Mouse (Mus musculus) forebrain, embryonic 12.5 days (tissue): ENCODE data around the gene Dlx2. TPM values are rescaled to one million over a fixed set of nuclear protein-coding genes. Genes with fewer than 3 reads are reported as not detected.
A peak's percentile ranks its signal among the peaks of the same experiment; 100 is the strongest.

Experiments used
- ATAC-seq: fragments of 200-750 bp; cut with Nextera tagmentation; 2 replicates; pipeline ENCODE4 v1.8.0; 2017; ENCODE audit warnings: moderate TSS enrichment; ENCODE audit not compliant: low FRiP score
- H3K27ac ChIP-seq: fragments of 300-500 bp; sonication (generic); 2 replicates; pipeline ENCODE4 v1.5.1; 2016; ENCODE audit warnings: mild to moderate bottlenecking
- H3K27me3 ChIP-seq: fragments of 300-500 bp; sonication (generic); 2 replicates; pipeline ENCODE4 v1.6.1; 2016; ENCODE audit warnings: mild to moderate bottlenecking
- H3K36me3 ChIP-seq: fragments of 300-500 bp; sonication (generic); replicated peaks from 2 replicates; pipeline ENCODE4 v1.6.1; 2016; ENCODE audit warnings: mild to moderate bottlenecking
- H3K4me1 ChIP-seq: fragments of 300-500 bp; sonication (generic); 2 replicates; pipeline ENCODE4 v1.6.1; 2016
- H3K4me2 ChIP-seq: fragments of 300-500 bp; sonication (generic); 2 replicates; pipeline ENCODE4 v1.6.1; 2016; ENCODE audit warnings: mild to moderate bottlenecking, moderate library complexity
- H3K4me3 ChIP-seq: fragments of 300-500 bp; sonication (generic); replicated peaks from 2 replicates; pipeline ENCODE4 v1.5.1; 2016; ENCODE audit warnings: mild to moderate bottlenecking
- H3K9ac ChIP-seq: fragments of 300-500 bp; sonication (generic); 2 replicates; pipeline ENCODE4 v1.6.1; 2016; ENCODE audit warnings: mild to moderate bottlenecking
- H3K9me3 ChIP-seq: fragments of 300-500 bp; sonication (generic); 2 replicates; pipeline ENCODE4 v1.6.1; 2016
- WGBS: fragments of 180-500 bp; shearing (Covaris S2); methylation state at CpG from one replicate; pipeline ENCODE4 v1.1.7; 2016; 5-methylcytosine and 5-hydroxymethylcytosine counted together
- polyA plus RNA-seq: library from polyadenylated mRNA; unstranded; fragments of >200 nt; fragmentation: Nextera tagmentation; extraction: Ambion mirVana; gene quantifications from 2 replicates; pipeline ENCODE4 v1.2.1, GENCODE M21; 2016

Dlx2 gene
- 85.9 and 133 TPM in 2 replicates for polyA plus RNA-seq

- Histone ChIP-seq H3K27ac (peak within 1 kb of the TSS; percentile 96), H3K36me3 (0 out of 2 replicates have a peak, but pooled peaks cover 4% of the 10 kb centered on the region), H3K4me2 (peak within 1 kb of the TSS; percentile 89), H3K4me1 (peaks cover 41% of the 10 kb centered on the region), H3K9ac (peak within 1 kb of the TSS; percentile 82), H3K27me3 (peaks cover 69% of the 10 kb centered on the region), H3K9me3 (no peaks in the 10 kb centered on the region), H3K4me3 (peak within 1 kb of the TSS; percentile 67)
- WGBS, result under 1% methylated on average over 37 of the region's 37 CpGs
- peak; percentile 83 for ATAC-seq
Measured at GRCm38 (mm10) chr2:71546640-71547071, at the start of gene Dlx2. Dlx2 (minus strand) TSS chr2:71546754.

GRCm38 (mm10) chr2:71594466-71594865 lies 47.9 kb upstream of the Dlx2 start:
- no peak overlapping the region for H3K4me3 ChIP-seq
- WGBS, result 87% methylated on average over 7 of the region's 7 CpGs

GRCm38 (mm10) chr2:71589114-71589513 lies 42.6 kb upstream of the Dlx2 start:
- Histone ChIP-seq H3K4me1 (no peaks in the 10 kb centered on the region), H3K27me3 (no peaks in the 10 kb centered on the region), H3K36me3 (no peaks in the 10 kb centered on the region), H3K27ac (no peak overlapping the region), H3K9me3 (no peaks in the 10 kb centered on the region), H3K4me2 (no peak overlapping the region), H3K9ac (no peak overlapping the region), H3K4me3 (no peak overlapping the region)
- ATAC-seq, result no peak
- WGBS, result 93% methylated on average over 9 of the region's 9 CpGs

More at GRCm38 (mm10) chr2:71594466-71594865, 47.9 kb upstream of the Dlx2 start:
- no peak for ATAC-seq
- H3K9me3 ChIP-seq, result no peaks in the 10 kb centered on the region
- H3K27me3 ChIP-seq, result peaks cover 12% of the 10 kb centered on the region; the same call in 1 of the 2 replicates
- no peak overlapping the region for H3K4me2 ChIP-seq
- no peak overlapping the region for H3K27ac ChIP-seq
- peaks cover 5% of the 10 kb centered on the region for H3K4me1 ChIP-seq
- H3K9ac ChIP-seq, result no peak overlapping the region
- no peaks in the 10 kb centered on the region for H3K36me3 ChIP-seq

- H3K27ac ChIP-seq, result no peak overlapping the region
- 0 out of 2 replicates have a peak, but pooled peaks have one; percentile 46 for ATAC-seq
- 51% methylated on average over 5 of the region's 5 CpGs for WGBS
Measured at GRCm38 (mm10) chr2:71581488-71581887, 34.9 kb upstream of the Dlx2 start.

DNA sequence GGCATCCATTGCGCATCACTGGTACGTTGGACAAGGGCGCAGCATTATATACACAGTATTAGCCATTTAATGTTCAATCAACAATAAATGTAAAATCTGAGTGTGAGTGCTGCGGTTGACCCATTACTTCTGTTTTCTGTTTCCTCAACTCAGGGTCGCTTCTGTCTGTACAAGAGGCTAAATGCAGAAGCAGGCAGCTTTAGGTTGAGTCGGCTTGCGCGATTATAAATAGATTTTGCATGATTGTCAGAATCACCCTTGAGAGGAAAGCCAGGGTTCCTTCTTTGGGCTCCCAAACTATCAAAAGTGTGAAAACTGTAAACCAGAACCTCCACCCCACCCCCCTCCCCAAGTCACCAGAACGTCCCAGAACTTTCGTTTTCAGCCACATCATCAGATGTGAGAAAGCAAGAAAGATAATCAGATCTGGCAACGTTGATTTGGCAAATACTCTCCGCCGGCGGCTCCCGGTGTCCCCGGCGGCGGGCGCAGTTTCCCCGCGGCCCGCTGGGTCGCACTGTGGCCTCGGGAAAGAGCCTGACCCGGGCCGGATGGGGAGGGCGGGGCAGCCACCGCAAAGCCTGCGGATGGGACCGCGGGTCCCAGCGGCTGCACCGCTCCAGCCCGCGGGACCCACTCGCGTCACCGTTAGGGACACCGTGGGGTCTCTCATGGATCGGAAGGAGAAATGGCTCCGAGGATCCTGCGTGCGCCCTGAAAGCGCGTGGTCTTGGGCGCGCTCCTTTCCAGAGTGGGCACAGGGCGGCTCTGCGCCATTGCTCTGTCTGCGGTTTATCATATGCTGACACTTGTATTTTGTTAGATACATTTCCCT lies 34.3 kb upstream of the Dlx2 start:
- peaks cover 9% of the 10 kb centered on the region; the same call in 1 of the 2 replicates for H3K27me3 ChIP-seq
- H3K9ac ChIP-seq, result peak overlapping the region; percentile 54
- H3K4me2 ChIP-seq, result peak overlapping the region; percentile 66
- no peak overlapping the region for H3K27ac ChIP-seq
- no peaks in the 10 kb centered on the region for H3K36me3 ChIP-seq
- H3K9me3 ChIP-seq, result no peaks in the 10 kb centered on the region
- H3K4me1 ChIP-seq, result peaks cover 4% of the 10 kb centered on the region; the same call in 1 of the 2 replicates
- peak overlapping the region; percentile 52 for H3K4me3 ChIP-seq
- peak; percentile 84 for ATAC-seq
- WGBS, result 11% methylated on average over 50 of the region's 50 CpGs

More at GRCm38 (mm10) chr2:71581488-71581887, 34.9 kb upstream of the Dlx2 start:
- Histone ChIP-seq H3K9me3 (no peaks in the 10 kb centered on the region), H3K4me1 (peaks cover 4% of the 10 kb centered on the region; the same call in 1 of the 2 replicates), H3K4me3 (peak overlapping the region; percentile 52), H3K27me3 (peaks cover 9% of the 10 kb centered on the region; the same call in 1 of the 2 replicates), H3K9ac (no peak overlapping the region), H3K36me3 (no peaks in the 10 kb centered on the region), H3K4me2 (peak overlapping the region; percentile 66)

DNA sequence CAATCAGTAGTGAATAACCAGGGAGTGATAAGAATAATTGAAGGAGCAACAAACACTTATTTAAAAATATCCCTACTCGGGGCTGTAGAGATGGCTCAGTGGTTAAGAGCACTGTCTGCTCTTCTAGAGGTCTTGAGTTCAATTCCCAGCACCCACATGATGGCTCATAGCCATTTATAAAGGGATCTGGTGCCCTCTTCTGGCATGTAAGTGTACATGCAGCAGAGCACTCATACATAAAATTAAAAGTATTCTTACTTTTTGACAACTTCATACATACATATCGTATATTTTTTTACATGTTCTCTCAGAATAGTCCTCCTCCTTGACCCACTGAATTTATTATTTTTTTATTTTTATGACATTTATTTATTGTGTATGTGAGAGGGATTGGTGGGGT lies 30.5 kb upstream of the Dlx2 start:
- 94% methylated on average over 2 of the region's 2 CpGs for WGBS
- Histone ChIP-seq H3K27me3 (peaks cover 9% of the 10 kb centered on the region; the same call in 1 of the 2 replicates), H3K4me1 (peaks cover 4% of the 10 kb centered on the region; the same call in 1 of the 2 replicates), H3K4me3 (no peak overlapping the region), H3K36me3 (no peaks in the 10 kb centered on the region), H3K27ac (no peak overlapping the region), H3K9me3 (no peaks in the 10 kb centered on the region), H3K9ac (no peak overlapping the region), H3K4me2 (no peak overlapping the region)
- ATAC-seq, result no peak

- Histone ChIP-seq H3K36me3 (no peaks in the 10 kb centered on the region), H3K4me1 (no peaks in the 10 kb centered on the region), H3K9ac (no peak overlapping the region), H3K4me2 (no peak overlapping the region), H3K9me3 (no peaks in the 10 kb centered on the region), H3K4me3 (no peak overlapping the region), H3K27me3 (0 out of 2 replicates have a peak, but pooled peaks cover 3% of the 10 kb centered on the region), H3K27ac (no peak overlapping the region)
- no peak for ATAC-seq
- 80% methylated on average over 4 of the region's 4 CpGs for WGBS
Measured at GRCm38 (mm10) chr2:71573736-71574135, 27.2 kb upstream of the Dlx2 start.

- 0 out of 2 replicates have a peak, but pooled peaks cover 3% of the 10 kb centered on the region for H3K27me3 ChIP-seq
- no peak overlapping the region for H3K4me2 ChIP-seq
- H3K9ac ChIP-seq, result no peak overlapping the region
- H3K36me3 ChIP-seq, result no peaks in the 10 kb centered on the region
- H3K27ac ChIP-seq, result no peak overlapping the region
- no peaks in the 10 kb centered on the region for H3K4me1 ChIP-seq
- H3K9me3 ChIP-seq, result no peaks in the 10 kb centered on the region
- no peak for ATAC-seq
- no peak overlapping the region for H3K4me3 ChIP-seq
- WGBS, result 86% methylated on average over 9 of the region's 9 CpGs
Measured at GRCm38 (mm10) chr2:71566466-71566865, 19.9 kb upstream of the Dlx2 start.

DNA sequence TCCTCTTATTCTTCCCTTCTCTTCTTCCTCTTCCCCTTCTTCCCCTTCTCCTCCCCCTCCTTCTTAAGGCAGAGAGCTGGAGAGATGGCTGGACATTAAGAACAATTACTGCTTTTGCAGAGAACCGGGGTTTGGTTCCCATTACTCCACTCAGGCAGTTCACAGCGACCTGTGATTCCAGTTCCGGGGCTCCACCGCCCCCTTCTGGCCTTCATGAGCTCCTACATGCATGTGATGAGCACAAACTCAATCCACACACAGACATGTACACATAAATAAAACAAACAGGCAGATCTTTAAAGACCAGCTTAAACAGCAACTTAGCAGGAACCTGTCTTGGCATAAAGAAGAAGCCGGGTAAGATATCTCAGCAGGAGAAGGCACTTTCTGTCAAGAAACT lies 9.5 kb upstream of the Dlx2 start:
- 72% methylated on average over 5 of the region's 5 CpGs for WGBS
- Histone ChIP-seq H3K4me3 (no peak overlapping the region), H3K36me3 (no peaks in the 10 kb centered on the region), H3K27ac (no peak overlapping the region), H3K4me1 (peaks cover 12% of the 10 kb centered on the region), H3K4me2 (no peak overlapping the region), H3K9me3 (0 out of 2 replicates have a peak, but pooled peaks cover 10% of the 10 kb centered on the region), H3K27me3 (peaks cover 33% of the 10 kb centered on the region), H3K9ac (no peak overlapping the region)
- no peak for ATAC-seq

DNA sequence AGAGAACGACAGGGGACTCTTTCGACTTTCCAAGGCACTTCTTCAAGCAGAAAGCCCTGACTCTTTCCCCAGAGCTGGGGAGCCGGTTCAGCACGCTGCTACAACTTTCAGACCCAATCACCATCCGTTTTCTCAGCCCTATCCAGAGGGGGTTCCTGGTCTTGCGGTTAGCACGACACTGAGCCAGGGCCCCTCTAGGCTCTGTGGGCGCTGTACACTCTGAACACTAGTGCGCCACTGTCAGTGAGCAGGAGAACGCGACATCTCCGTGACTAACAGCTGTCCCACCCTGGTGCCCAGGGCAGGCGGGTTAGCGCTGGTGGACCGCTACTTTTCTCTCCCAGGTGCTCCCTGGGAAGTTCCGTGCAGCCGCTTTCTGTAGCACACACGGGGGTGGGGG lies 5.2 kb upstream of the Dlx2 start:
- H3K9ac ChIP-seq, result no peak overlapping the region
- H3K9me3 ChIP-seq, result no peaks in the 10 kb centered on the region
- no peak overlapping the region for H3K4me3 ChIP-seq
- H3K36me3 ChIP-seq, result no peaks in the 10 kb centered on the region
- H3K4me1 ChIP-seq, result peaks cover 17% of the 10 kb centered on the region
- peaks cover 60% of the 10 kb centered on the region for H3K27me3 ChIP-seq
- H3K27ac ChIP-seq, result no peak overlapping the region
- H3K4me2 ChIP-seq, result peak overlapping the region; percentile 36
- WGBS, result 3% methylated on average over 18 of the region's 18 CpGs
- no peak for ATAC-seq

DNA sequence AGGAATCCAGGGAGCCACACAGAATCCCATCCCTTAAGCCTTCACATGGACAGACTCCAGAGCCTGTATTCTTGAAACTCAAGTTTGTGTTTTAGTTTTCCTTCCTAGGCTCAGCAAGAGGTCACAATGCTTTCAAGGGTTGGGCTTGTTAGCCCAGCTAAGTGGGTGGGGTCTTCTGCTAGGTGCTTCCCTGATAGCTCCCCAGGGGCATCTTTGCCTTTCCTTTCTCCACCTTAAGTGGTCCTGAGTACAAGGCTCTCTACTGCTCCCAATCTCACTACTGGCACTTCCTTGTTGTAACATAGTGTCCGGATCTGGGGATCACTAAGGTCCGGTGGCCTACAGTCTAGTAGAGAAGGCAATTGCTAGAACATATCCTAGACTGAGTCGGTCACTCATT lies 3.8 kb upstream of the Dlx2 start:
- ATAC-seq, result no peak
- no peak overlapping the region for H3K9ac ChIP-seq
- H3K9me3 ChIP-seq, result no peaks in the 10 kb centered on the region
- 26% methylated on average over 3 of the region's 3 CpGs for WGBS
- H3K36me3 ChIP-seq, result no peaks in the 10 kb centered on the region
- H3K27ac ChIP-seq, result no peak overlapping the region
- peaks cover 64% of the 10 kb centered on the region for H3K27me3 ChIP-seq
- H3K4me3 ChIP-seq, result no peak overlapping the region
- no peak overlapping the region for H3K4me2 ChIP-seq
- peaks cover 30% of the 10 kb centered on the region for H3K4me1 ChIP-seq

- Histone ChIP-seq H3K4me2 (no peak overlapping the region), H3K9me3 (no peaks in the 10 kb centered on the region), H3K36me3 (0 out of 2 replicates have a peak, but pooled peaks cover 4% of the 10 kb centered on the region), H3K27ac (no peak overlapping the region), H3K9ac (no peak overlapping the region), H3K4me1 (peaks cover 41% of the 10 kb centered on the region), H3K27me3 (peaks cover 69% of the 10 kb centered on the region), H3K4me3 (no peak overlapping the region)
- ATAC-seq, result no peak
- under 1% methylated on average over 8 of the region's 8 CpGs for WGBS
Measured at GRCm38 (mm10) chr2:71547829-71548228, 1.3 kb upstream of the Dlx2 start.
